Mouse (Mus musculus) heart, postnatal 0 days (tissue): ENCODE data around the gene Poc1b. TPM values are rescaled to one million over a fixed set of nuclear protein-coding genes. Genes with fewer than 3 reads are reported as not detected.

Source experiments
- ATAC-seq: fragments of 200-750 bp; cut with Nextera tagmentation; 2 replicates; pipeline ENCODE4 v1.8.0; 2017; ENCODE audit warnings: low read depth, moderate number of reproducible peaks, moderate library complexity; ENCODE audit not compliant: insufficient read depth
- DNase-seq: peaks from one replicate; pipeline ENCODE4 v3.0.0-alpha.2; 2016; ENCODE audit warnings: low spot score
- H3K27ac ChIP-seq: fragments of 300-500 bp; sonication (generic); 2 replicates; pipeline ENCODE4 v1.5.1; 2014; ENCODE audit warnings: low read depth, mild to moderate bottlenecking
- H3K27me3 ChIP-seq: fragments of 300-500 bp; sonication (generic); 2 replicates; pipeline ENCODE4 v1.6.1; 2014; ENCODE audit warnings: low read length, mixed read lengths; ENCODE audit not compliant: control insufficient read depth, insufficient read depth
- H3K36me3 ChIP-seq: fragments of 300-500 bp; sonication (generic); replicated peaks from 2 replicates; pipeline ENCODE4 v1.6.1; 2014; ENCODE audit warnings: low read length, mixed read lengths; ENCODE audit not compliant: control insufficient read depth, insufficient read depth
- H3K4me1 ChIP-seq: fragments of 300-500 bp; sonication (generic); 2 replicates; pipeline ENCODE4 v1.6.1; 2014; ENCODE audit warnings: antibody characterized with exemption; ENCODE audit not compliant: control insufficient read depth, insufficient read depth
- H3K4me2 ChIP-seq: fragments of 300-500 bp; sonication (generic); 2 replicates; pipeline ENCODE4 v1.6.1; 2014; ENCODE audit warnings: low read depth, mild to moderate bottlenecking, low read length, moderate library complexity
- H3K4me3 ChIP-seq: fragments of 300-500 bp; sonication (generic); 2 replicates; pipeline ENCODE4 v1.5.1; 2014; ENCODE audit warnings: low read depth, low read length
- H3K9ac ChIP-seq: fragments of 300-500 bp; sonication (generic); replicated peaks from 2 replicates; pipeline ENCODE4 v1.6.1; 2014; ENCODE audit warnings: low read depth, low read length, mixed read lengths
- H3K9me3 ChIP-seq: fragments of 300-500 bp; sonication (generic); replicated peaks from 2 replicates; pipeline ENCODE4 v1.6.1; 2016; ENCODE audit warnings: low read length; ENCODE audit not compliant: control insufficient read depth
- CTCF ChIP-seq: IDR thresholded peaks from 2 replicates; pipeline ENCODE4 v1.5.1; 2016; ENCODE audit warnings: antibody characterized with exemption, control low read depth, low read depth
- EP300 ChIP-seq: IDR thresholded peaks from 2 replicates; pipeline ENCODE4 v1.6.1; 2016; ENCODE audit warnings: antibody characterized with exemption, low read depth
- WGBS: fragments of 180-500 bp; shearing (Covaris S2); extraction: QIAGEN DNeasy Blood & Tissue Kit; methylation state at CpG from one replicate; pipeline ENCODE4 v1.1.7; 2014; 5-methylcytosine and 5-hydroxymethylcytosine counted together
- polyA plus RNA-seq: library from polyadenylated mRNA; unstranded; fragments of >200 nt; fragmentation: Nextera tagmentation; extraction: Ambion mirVana; gene quantifications from 2 replicates; pipeline ENCODE4 v1.2.1, GENCODE M21; 2015
- total RNA-seq: library from RNA; depleted of rRNA; stranded (reverse); fragments of >200 nt; gene quantifications from 2 replicates; pipeline ENCODE4 v1.2.3, GENCODE M21; 2014; ENCODE audit warnings: low replicate concordance

Poc1b gene
- total and polyA plus RNA-seq, 2 experiments from 2014 or later, result 3.2 to 5.2 TPM

DNA sequence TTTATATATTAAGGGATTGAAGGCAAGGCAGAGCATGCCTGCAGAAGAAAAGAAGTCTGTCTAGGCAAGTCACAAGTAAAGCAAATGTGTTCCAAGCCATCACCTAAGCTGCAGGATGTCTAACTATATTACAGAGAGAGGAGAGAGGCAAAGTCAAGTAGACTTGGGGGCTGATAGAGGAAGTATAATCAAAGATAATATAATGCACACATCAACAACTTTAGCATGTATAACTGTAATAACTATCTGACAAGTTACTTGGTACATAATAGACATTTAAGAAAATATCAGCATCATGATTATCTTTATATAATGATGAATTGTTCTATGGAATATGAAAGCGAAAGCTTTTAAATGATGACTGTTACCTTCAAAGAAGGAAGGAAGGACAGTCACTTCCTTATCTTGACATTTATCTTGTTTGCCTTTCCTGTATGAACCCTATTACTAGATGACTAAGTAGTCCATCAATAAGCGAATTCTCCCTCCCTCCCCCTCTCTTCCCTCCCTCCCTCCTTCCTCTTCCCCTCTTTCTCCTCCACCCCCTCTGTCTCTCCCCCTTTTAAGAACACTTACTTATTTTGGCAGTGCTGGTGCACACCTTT, 87.7 kb downstream of the Poc1b start:
- Histone ChIP-seq H3K4me1 (no peaks in the 10 kb centered on the region), H3K4me3 (no peak overlapping the region), H3K4me2 (no peak overlapping the region), H3K36me3 (0 out of 2 replicates have a peak, but pooled peaks cover 6% of the 10 kb centered on the region), H3K27ac (no peak overlapping the region), H3K27me3 (no peaks in the 10 kb centered on the region), H3K9ac (no peak overlapping the region), H3K9me3 (no peaks in the 10 kb centered on the region)
- ATAC-seq (no peak), DNase-seq (no peak)
- WGBS, result 68% methylated on average over 2 of the region's 2 CpGs
- TF ChIP-seq EP300 (no peak), CTCF (no peak)

DNA sequence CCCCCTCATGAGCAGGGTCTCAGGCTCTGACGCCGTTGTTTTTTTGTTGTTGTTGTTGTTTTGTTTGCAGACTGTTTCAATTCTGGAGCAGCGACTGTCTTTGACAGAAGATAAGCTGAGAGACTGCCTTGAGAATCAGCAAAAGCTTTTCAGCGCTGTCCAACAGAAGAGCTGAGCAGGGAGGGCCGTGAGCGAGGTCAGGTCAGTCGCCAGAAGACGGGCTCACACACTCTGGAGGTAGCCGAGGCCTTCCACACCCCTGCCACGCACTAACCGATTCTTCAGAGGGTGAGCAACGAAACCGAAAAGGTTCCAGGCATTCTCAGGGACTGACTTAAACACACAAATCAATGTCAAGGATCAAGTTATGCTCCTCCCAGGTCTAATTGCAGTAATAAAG, 89.7 kb downstream of the Poc1b start:
- Histone ChIP-seq H3K9ac (no peak overlapping the region), H3K27me3 (no peaks in the 10 kb centered on the region), H3K36me3 (0 out of 2 replicates have a peak, but pooled peaks cover 6% of the 10 kb centered on the region), H3K9me3 (no peaks in the 10 kb centered on the region), H3K27ac (no peak overlapping the region), H3K4me1 (no peaks in the 10 kb centered on the region), H3K4me3 (no peak overlapping the region), H3K4me2 (no peak overlapping the region)
- WGBS, result 57% methylated on average over 13 of the region's 13 CpGs
- ATAC-seq (no peak), DNase-seq (no peak)
- TF ChIP-seq EP300 (no peak), CTCF (no peak)

DNA sequence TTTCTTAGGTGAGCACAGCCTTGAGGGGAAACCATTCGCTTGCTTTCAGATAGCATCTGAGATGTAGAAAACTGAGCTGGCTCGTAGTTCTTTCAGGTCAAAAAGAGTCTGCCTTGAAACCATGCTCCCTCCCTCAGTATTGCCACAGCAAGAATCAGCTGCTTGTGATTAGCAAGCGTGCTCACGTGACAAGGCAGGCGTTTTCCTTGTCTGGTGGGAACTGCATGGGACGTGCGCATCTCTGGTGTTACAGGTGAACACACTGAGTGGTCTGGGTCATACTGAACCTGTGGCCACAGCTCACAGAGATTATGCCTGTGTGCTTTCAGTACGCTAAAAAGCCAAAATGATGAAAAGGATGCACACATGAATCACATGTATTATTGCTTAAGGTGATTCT, 90.3 kb downstream of the Poc1b start:
- no peak overlapping the region for H3K9ac ChIP-seq
- no peak overlapping the region for H3K27ac ChIP-seq
- H3K36me3 ChIP-seq, result 0 out of 2 replicates have a peak, but pooled peaks cover 6% of the 10 kb centered on the region
- H3K9me3 ChIP-seq, result no peaks in the 10 kb centered on the region
- TF ChIP-seq EP300 (no peak), CTCF (no peak)
- no peak overlapping the region for H3K4me2 ChIP-seq
- no peak for ATAC-seq
- H3K4me3 ChIP-seq, result no peak overlapping the region
- H3K4me1 ChIP-seq, result no peaks in the 10 kb centered on the region
- WGBS, result 85% methylated on average over 8 of the region's 8 CpGs
- H3K27me3 ChIP-seq, result no peaks in the 10 kb centered on the region
- DNase-seq, result no peak

DNA sequence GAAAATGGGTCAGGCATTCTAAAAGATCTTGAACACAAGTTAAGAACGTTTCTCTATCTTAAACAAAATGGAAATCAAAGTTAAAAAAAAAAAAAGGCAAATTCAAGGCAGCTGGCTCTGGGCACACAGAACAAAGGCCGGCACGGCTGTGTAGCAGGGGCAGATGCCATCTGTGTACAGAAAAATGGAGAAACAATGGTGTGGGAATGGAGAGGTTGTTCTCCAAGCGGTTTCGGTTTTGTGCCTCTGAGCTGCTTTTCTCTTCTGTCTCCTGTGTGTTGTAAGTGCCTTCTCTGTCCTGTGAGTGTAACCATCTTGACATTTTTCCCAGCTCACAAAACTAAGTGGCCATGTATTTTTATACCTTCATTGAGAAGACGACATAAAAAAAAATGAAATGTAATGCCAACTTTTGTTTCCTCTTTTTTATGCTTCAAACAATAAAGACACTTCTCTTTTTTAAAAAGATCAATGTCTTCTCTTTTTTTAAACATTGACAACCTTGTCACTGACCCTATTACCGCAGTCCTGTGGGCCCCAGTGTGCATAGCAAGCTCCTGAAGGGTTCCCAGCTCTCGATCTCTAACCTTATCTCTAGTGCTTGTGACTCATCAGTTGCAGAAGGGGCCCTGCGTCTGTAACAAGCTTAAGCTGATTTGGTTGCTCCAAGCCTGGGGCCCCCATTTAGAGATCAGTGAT, 90.9 kb downstream of the Poc1b start:
- Histone ChIP-seq H3K4me2 (no peak overlapping the region), H3K27ac (no peak overlapping the region), H3K4me1 (no peaks in the 10 kb centered on the region), H3K9ac (no peak overlapping the region), H3K27me3 (no peaks in the 10 kb centered on the region), H3K4me3 (no peak overlapping the region), H3K9me3 (no peaks in the 10 kb centered on the region), H3K36me3 (0 out of 2 replicates have a peak, but pooled peaks cover 6% of the 10 kb centered on the region)
- no peak for ATAC-seq
- DNase-seq, result no peak
- TF ChIP-seq EP300 (no peak), CTCF (no peak)
- WGBS, result 66% methylated on average over 9 of the region's 9 CpGs

DNA sequence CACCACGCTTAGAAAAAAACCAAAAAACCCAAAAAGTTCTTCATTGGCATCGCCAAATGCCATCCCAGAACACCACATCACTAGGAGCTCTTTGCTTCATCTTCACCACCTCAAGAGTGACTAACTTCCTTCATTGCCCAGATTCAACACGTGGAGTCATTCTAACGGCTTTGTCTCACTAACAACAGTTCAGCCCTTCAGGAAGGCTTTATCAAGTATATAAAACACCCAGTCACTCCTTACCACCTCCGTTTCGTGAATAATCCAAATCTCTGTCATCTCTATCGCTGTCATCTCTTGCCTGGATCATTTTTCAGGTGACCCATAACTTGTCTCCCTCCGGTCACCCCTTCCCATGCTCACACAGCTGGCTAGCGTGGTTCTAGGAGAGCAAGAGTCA, 92.1 kb downstream of the Poc1b start:
- 90% methylated on average over 9 of the region's 9 CpGs for WGBS

More for the DNA sequence above, 92.1 kb downstream of the Poc1b start:
- peaks cover 5% of the 10 kb centered on the region; the same call in 1 of the 2 replicates for H3K4me1 ChIP-seq
- DNase-seq (no peak), ATAC-seq (no peak)
- H3K36me3 ChIP-seq, result 0 out of 2 replicates have a peak, but pooled peaks cover 6% of the 10 kb centered on the region
- TF ChIP-seq CTCF (no peak), EP300 (no peak)
- no peaks in the 10 kb centered on the region for H3K9me3 ChIP-seq
- H3K4me3 ChIP-seq, result no peak overlapping the region
- no peak overlapping the region for H3K27ac ChIP-seq
- H3K4me2 ChIP-seq, result no peak overlapping the region
- H3K27me3 ChIP-seq, result no peaks in the 10 kb centered on the region
- no peak overlapping the region for H3K9ac ChIP-seq
